ENCODE assay signal across 2 mouse cellular contexts in genomic region chr14:47483099-47483498, GRCm38 (mm10).
TF ChIP-seq lines count a peak whose summit lies in the region.

No protein-coding gene starts in this region.

TF ChIP-seq in ES-E14, 5 proteins besides CTCF, POLR2A, EP300 and RAD21 (continued from another document):
- TF ChIP-seq HCFC1 (IDR thresholded peaks at IDR 0.05; ENCODE audit: borderline replicate concordance, insufficient read depth, low read length) (no peak), ZC3H11A (IDR thresholded peaks at IDR 0.05; ENCODE audit: borderline replicate concordance, low read depth, low read length) (no peak), CHD2 (IDR thresholded peaks at IDR 0.05; ENCODE audit: low read depth, low read length) (no peak)

TF ChIP-seq in MEL, 35 proteins besides CTCF, POLR2A, EP300 and RAD21 (continued from another document):
- TF ChIP-seq MXI1 (IDR thresholded peaks at IDR 0.05; ENCODE audit: low read depth, low read length) (no peak), MAFK (IDR thresholded peaks at IDR 0.05; ENCODE audit: borderline replicate concordance, low read depth, low read length) (peak; percentile 98), ZKSCAN1 (IDR thresholded peaks at IDR 0.05; ENCODE audit: low read depth, low read length) (no peak)
